Mouse (Mus musculus) G1E (cell line): Measurements from ENCODE around the gene Rpl32. TPM values are rescaled to one million over a fixed set of nuclear protein-coding genes. Genes with fewer than 3 reads are reported as not detected.
A peak's percentile ranks its signal among the peaks of the same experiment; 100 is the strongest.

ENCODE experiments used
- ATAC-seq: 2 replicates; pipeline ENCODE4 v1.8.0; 2016; ENCODE audit warnings: mild to moderate bottlenecking; ENCODE audit not compliant: insufficient number of reproducible peaks, poor library complexity, low FRiP score, severe bottlenecking; ENCODE audit errors: extremely low read depth
- DNase-seq: peaks from one replicate; pipeline ENCODE4 v3.0.0; 2012; ENCODE audit warnings: low spot score
- H3K27me3 ChIP-seq: 2 replicates; pipeline ENCODE4 v1.6.1; 2012; ENCODE audit warnings: mild to moderate bottlenecking, low read length, inconsistent platforms; ENCODE audit not compliant: insufficient read depth
- H3K36me3 ChIP-seq: replicated peaks from 2 replicates; pipeline ENCODE3; 2012; ENCODE audit warnings: mild to moderate bottlenecking, inconsistent platforms
- H3K4me1 ChIP-seq: 2 replicates; pipeline ENCODE4 v1.6.1; 2012; ENCODE audit warnings: low read depth, low read length, inconsistent platforms, mixed read lengths; ENCODE audit not compliant: insufficient read depth
- H3K4me3 ChIP-seq: 2 replicates; pipeline ENCODE4 v1.5.1; 2012; ENCODE audit warnings: low read depth, mild to moderate bottlenecking, inconsistent platforms, low read length, moderate library complexity, mixed read lengths
- H3K9me3 ChIP-seq: replicated peaks from 2 replicates; pipeline ENCODE4 v1.6.1; 2012; ENCODE audit warnings: inconsistent platforms
- CTCF ChIP-seq: IDR thresholded peaks from 2 replicates; pipeline ENCODE4 v1.5.1; 2012; ENCODE audit warnings: low read depth, low read length, inconsistent platforms, mixed read lengths
- GATA1 ChIP-seq: IDR thresholded peaks from 2 replicates; pipeline ENCODE4 v1.6.1; 2012; ENCODE audit warnings: borderline replicate concordance, low read length, inconsistent platforms, mixed read lengths
- GATA2 ChIP-seq: IDR thresholded peaks from 2 replicates; pipeline ENCODE4 v1.6.1; 2012; ENCODE audit warnings: low read depth, low read length, inconsistent platforms, borderline replicate concordance
- POLR2AphosphoS5 ChIP-seq: IDR thresholded peaks from 2 replicates; pipeline ENCODE4 v1.6.1; 2012; ENCODE audit warnings: low read depth, low read length, inconsistent platforms; ENCODE audit not compliant: insufficient replicate concordance
- TAL1 ChIP-seq: conservative IDR thresholded peaks from 2 replicates; pipeline ENCODE4 v1.6.1; 2012; ENCODE audit warnings: low read depth, low read length, inconsistent platforms, mixed read lengths
- polyA plus RNA-seq: library from polyadenylated mRNA; stranded (reverse); fragments of >175 nt; gene quantifications from 2 replicates; pipeline ENCODE4 v1.2.3, GENCODE M21; 2012
- total RNA-seq, 2 experiments: library from RNA; stranded (forward) in 1 of 2; stranded (reverse) in 1 of 2; fragments of 200-1000 nt in 1 of 2; fragments of >200 nt in 1 of 2; fragmentation: Nextera tagmentation in 1 of 2; gene quantifications; 2 replicates each; pipeline ENCODE4 v1.2.3; 2014 to 2017

Rpl32 gene
- total and polyA plus RNA-seq, 3 experiments = 432 to 5,749 (median 3,130) TPM

DNA sequence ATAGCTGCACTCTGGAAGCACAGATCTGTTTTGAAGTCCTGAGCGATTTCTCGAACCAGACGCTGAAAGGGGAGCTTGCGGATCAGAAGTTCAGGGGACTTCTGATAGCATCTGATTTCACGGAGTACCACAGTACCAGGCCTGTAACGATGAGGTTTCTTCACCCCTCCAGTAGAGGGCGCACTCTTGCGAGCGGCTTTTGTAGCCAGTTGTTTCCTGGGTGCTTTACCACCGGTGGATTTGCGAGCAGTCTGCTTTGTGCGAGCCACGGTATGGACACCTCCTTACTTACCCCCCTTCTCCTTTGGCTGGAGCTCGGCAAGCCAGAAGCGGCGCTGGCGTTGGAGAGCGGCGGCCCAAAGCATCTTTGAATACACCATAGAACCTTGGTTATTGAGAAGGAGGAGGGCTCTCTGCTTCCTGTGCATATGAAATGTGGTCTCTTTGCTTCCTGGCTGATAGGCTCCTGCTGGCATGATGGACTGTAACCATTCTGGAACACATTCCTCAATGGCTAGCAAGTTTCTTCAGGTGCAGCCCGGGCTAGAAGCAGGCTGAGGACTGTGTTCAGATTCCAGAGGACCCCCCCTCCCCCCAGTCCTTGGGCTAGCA lies 38.4 kb downstream of the Rpl32 start:
- ATAC-seq (no peak), DNase-seq (no peak)
- no peak for TF ChIP-seq POLR2AphosphoS5
- no peak for TF ChIP-seq GATA2
- no peak for TF ChIP-seq GATA1
- no peak for TF ChIP-seq TAL1
- no peak; the same call in 1 of the 2 replicates for TF ChIP-seq CTCF
- Histone ChIP-seq H3K36me3 (no peaks in the 10 kb centered on the region), H3K4me1 (peaks cover 17% of the 10 kb centered on the region), H3K4me3 (no peak overlapping the region), H3K9me3 (no peaks in the 10 kb centered on the region; the same call in 1 of the 2 replicates), H3K27me3 (no peaks in the 10 kb centered on the region)

DNA sequence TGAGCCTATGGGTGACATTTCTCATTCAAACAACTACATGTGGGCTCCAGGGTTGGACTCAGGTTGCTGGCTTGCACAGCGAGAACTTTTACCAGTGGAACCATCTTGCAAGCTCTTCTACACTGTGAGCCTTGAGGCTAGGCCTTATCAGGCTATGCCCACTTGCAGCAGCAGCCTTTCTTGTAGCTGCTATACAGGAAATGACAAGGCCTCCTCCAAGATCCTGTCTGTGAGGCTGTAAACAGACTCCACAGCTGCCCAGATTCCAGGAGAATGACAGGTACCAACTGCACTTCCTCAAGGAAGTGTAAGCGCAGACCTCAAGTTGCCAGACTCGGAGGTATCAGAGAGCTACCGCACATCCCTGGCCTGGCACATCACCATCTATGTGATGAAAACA lies 40.3 kb downstream of the Rpl32 start:
- Histone ChIP-seq H3K36me3 (no peaks in the 10 kb centered on the region), H3K4me1 (peaks cover 20% of the 10 kb centered on the region), H3K27me3 (no peaks in the 10 kb centered on the region), H3K9me3 (no peaks in the 10 kb centered on the region; the same call in 1 of the 2 replicates), H3K4me3 (no peak overlapping the region)
- DNase-seq (no peak), ATAC-seq (0 out of 2 replicates have a peak, but pooled peaks have one; percentile 46)
- TF ChIP-seq TAL1 = no peak
- no peak for TF ChIP-seq GATA1
- no peak for TF ChIP-seq GATA2
- TF ChIP-seq POLR2AphosphoS5 = no peak
- no peak for TF ChIP-seq CTCF

DNA sequence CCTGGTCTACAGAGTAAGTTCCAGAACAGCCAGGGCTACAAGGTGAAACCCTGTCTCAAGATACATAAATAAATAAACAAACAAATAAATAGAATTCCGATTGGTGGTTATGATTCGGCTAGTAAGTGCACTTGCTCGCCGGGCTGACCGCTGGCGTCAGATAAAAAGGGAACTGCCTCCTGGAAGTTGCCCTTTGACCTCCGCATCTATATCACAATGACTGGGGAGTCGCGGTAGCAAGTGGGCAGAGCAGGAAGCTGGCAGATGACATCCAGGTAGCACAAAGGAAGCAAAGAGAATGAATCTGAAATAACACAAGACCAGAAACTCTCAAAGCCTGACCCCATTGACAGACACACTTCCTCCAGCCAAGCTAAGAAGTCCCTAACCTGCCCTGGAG lies 41.2 kb downstream of the Rpl32 start:
- H3K27me3 ChIP-seq = no peaks in the 10 kb centered on the region
- TF ChIP-seq CTCF = no peak
- DNase-seq (no peak), ATAC-seq (no peak)
- no peak overlapping the region for H3K4me3 ChIP-seq
- H3K9me3 ChIP-seq = no peaks in the 10 kb centered on the region; the same call in 1 of the 2 replicates
- no peaks in the 10 kb centered on the region for H3K36me3 ChIP-seq
- H3K4me1 ChIP-seq = peaks cover 26% of the 10 kb centered on the region

DNA sequence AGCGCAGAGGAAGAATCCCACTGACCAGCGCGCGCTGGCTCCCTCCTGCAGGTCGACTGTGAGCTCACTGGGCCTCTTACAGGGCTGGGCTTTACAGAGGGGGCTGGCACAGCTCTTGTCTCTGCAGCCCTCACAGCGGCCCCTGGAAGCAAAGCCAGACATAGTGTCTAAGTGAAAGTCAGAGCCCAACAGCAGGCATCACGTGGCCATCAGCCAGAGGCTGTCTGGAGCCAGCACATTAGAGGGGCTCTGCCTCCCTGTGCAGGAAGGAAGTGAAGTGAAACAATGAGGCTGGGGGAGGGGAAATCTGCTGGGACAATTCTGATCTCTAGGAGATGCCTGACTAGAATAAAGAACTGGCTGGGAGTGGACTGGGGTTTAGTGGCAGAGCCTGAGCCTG lies 44.4 kb downstream of the Rpl32 start:
- DNase-seq (peak; percentile 59), ATAC-seq (peak; percentile 68)
- TF ChIP-seq GATA1 (no peak), TAL1 (no peak)
- Histone ChIP-seq H3K36me3 (no peaks in the 10 kb centered on the region), H3K4me3 (peak overlapping the region; percentile 37; the same call in 1 of the 2 replicates), H3K9me3 (peaks cover 2% of the 10 kb centered on the region; the same call in 1 of the 2 replicates), H3K27me3 (0 out of 2 replicates have a peak, but pooled peaks cover 2% of the 10 kb centered on the region), H3K4me1 (peaks cover 53% of the 10 kb centered on the region)

DNA sequence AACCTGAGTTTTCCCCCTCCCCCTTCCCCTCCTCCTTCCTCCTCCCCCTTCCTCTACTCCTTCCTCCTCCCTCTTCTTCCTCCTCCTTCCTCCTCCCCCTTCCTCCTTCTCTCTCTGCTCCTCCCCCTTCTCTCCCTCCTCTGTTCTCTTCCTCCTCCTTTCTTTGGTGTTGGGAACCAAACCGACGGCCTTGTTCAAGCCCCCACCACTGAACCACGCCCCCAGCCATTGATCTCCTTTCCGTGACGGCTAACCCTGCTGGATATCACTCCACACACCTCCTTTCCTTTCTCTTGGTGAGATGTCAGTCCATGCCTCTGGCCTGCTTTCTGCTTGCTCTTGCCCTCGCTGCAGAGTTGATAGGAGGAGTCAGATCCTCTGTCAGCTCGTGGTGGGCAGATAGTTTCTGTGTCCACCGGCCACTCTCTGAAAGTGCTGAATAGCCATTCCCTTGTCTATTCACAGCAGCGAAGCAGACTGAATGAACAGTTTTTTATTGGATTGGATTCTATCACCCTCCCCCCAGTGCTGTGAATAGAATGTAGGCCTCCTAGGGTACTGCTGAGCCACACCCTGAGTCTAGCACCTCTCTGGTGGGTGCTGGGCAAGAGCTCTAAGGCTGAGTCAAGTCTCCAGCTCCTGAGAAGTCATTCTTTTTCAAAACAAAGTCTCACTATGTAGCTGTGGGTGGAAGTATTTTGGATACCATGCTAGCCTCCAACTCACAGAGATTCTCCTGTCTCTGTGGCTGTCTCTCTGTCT lies 46.4 kb downstream of the Rpl32 start, which contains the start of gene Tmem40:
TSS of gene Tmem40 (minus strand) at position 416 of the 762 bp plus-strand sequence.
- Histone ChIP-seq H3K4me3 (peak within 1 kb of the TSS; percentile 57; the same call in 1 of the 2 replicates), H3K27me3 (peaks cover 12% of the 10 kb centered on the region; the same call in 1 of the 2 replicates), H3K4me1 (peaks cover 63% of the 10 kb centered on the region), H3K36me3 (no peaks in the 10 kb centered on the region), H3K9me3 (peaks cover 2% of the 10 kb centered on the region; the same call in 1 of the 2 replicates)
- TF ChIP-seq TAL1 = no peak
- TF ChIP-seq CTCF = no peak
- no peak for TF ChIP-seq GATA2
- TF ChIP-seq POLR2AphosphoS5 = no peak
- no peak for TF ChIP-seq GATA1
- DNase-seq (peak; percentile 44), ATAC-seq (peak; percentile 56)

DNA sequence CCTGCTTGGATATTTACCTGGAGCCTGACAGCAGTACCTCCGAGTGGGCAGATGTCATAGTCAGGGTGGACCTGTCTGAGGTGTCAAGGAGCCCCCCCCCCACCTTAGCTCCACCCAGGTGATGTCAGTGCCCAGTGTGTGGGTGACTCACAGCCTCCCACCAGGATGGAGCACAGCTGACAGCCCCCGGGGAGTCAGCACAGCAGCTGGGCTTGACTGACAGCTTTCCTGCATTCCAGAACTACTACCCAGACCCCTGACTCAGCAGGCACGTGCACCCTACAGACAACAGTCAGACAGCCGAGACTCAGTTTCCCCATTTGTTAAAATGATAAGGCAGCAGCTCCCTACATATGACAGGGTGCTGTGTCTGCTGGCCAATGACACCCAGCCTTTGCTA lies 47.6 kb downstream of the Rpl32 start:
- Histone ChIP-seq H3K27me3 (peaks cover 14% of the 10 kb centered on the region; the same call in 1 of the 2 replicates), H3K36me3 (no peaks in the 10 kb centered on the region), H3K9me3 (peaks cover 2% of the 10 kb centered on the region; the same call in 1 of the 2 replicates), H3K4me1 (peaks cover 63% of the 10 kb centered on the region), H3K4me3 (no peak overlapping the region)
- TF ChIP-seq TAL1 = no peak
- TF ChIP-seq POLR2AphosphoS5 = no peak
- TF ChIP-seq GATA2 = no peak
- no peak for TF ChIP-seq GATA1
- no peak for TF ChIP-seq CTCF
- DNase-seq = no peak
- no peak for ATAC-seq
